Comparison of ENCODE assay signal across 10 mouse cellular contexts in the genomic region with DNA sequence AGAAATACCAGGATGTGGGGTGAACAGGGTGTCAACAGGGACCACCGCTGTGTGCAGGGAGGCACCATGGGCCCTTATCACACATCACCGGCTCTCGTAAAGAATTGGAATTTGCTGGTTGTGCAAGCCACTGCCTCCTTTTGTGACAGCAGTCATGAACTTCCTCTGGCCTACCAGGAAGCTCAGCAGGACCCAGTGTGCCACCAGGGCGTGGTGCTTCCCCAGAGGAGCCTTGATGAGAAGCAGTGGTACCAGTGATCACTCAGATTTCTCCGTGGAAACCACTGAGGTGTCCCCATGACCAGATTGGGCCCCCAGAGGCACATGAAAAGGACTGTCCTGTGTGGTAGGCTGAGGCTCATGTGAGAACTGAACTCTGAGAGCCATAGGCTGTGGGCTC. TPM values are rescaled to one million over a fixed set of nuclear protein-coding genes. Genes with fewer than 3 reads are reported as not detected.
DNase-seq lines count a peak whose midpoint lies in the region; ATAC-seq lines count a peak whose summit lies in the region.
"Had no signal": no experiment of that assay in that cellular context is flagged by ENCODE, and none has a peak within 500 bp of the region (broad histone marks: within the 10 kb centered on the region; RNA-seq: fewer than 3 reads in every experiment).

No protein-coding gene starts in this region.

- no peak overlapping the region for H3K4me2 ChIP-seq in forebrain, embryonic 12.5 days
- H3K4me2 ChIP-seq in neural tube, embryonic 11.5 days (ENCODE audit: low read depth): no peak overlapping the region
- no peak overlapping the region for H3K4me2 ChIP-seq in intestine, embryonic 15.5 days (replicated peaks)
- H3K4me2 ChIP-seq: forebrain, embryonic 13.5 days had no signal

- H3K9me3 ChIP-seq in forebrain, embryonic 10.5 days: no peaks in the 10 kb centered on the region
- no peaks in the 10 kb centered on the region for H3K9me3 ChIP-seq in forebrain, embryonic 12.5 days
- no peaks in the 10 kb centered on the region for H3K9me3 ChIP-seq in neural tube, embryonic 11.5 days (ENCODE audit: control insufficient read depth, low read length)
- no peaks in the 10 kb centered on the region for H3K9me3 ChIP-seq in intestine, embryonic 15.5 days
- H3K9me3 ChIP-seq: forebrain, embryonic 13.5 days had no signal

- H3K27me3 ChIP-seq in forebrain, embryonic 10.5 days (ENCODE audit: poor library complexity, severe bottlenecking): no peaks in the 10 kb centered on the region
- H3K27me3 ChIP-seq in forebrain, embryonic 12.5 days: no peaks in the 10 kb centered on the region
- no peaks in the 10 kb centered on the region for H3K27me3 ChIP-seq in neural tube, embryonic 11.5 days (ENCODE audit: control insufficient read depth, insufficient read depth, low read length)
- H3K27me3 ChIP-seq in intestine, embryonic 15.5 days (replicated peaks): no peaks in the 10 kb centered on the region
- H3K27me3 ChIP-seq: forebrain, embryonic 13.5 days had no signal

- WGBS in forebrain, embryonic 10.5 days: 81% methylated on average over 5 of the region's 5 CpGs
- WGBS in forebrain, embryonic 12.5 days: 91% methylated on average over 5 of the region's 5 CpGs
- 91% methylated on average over 5 of the region's 5 CpGs for WGBS in neural tube, embryonic 11.5 days
- WGBS in intestine, embryonic 15.5 days: 62% methylated on average over 5 of the region's 5 CpGs

- peak overlapping the region; percentile 48; the same call in 1 of the 2 replicates for H3K27ac ChIP-seq in forebrain, embryonic 10.5 days
- no peak overlapping the region for H3K27ac ChIP-seq in forebrain, embryonic 12.5 days
- H3K27ac ChIP-seq in neural tube, embryonic 11.5 days (ENCODE audit: low read depth, low read length): peak overlapping the region; percentile 3; the same call in 1 of the 2 replicates
- H3K27ac ChIP-seq in intestine, embryonic 15.5 days: peak overlapping the region; percentile 13; the same call in 1 of the 2 replicates

- peaks cover 85% of the 10 kb centered on the region for H3K36me3 ChIP-seq in forebrain, embryonic 10.5 days (replicated peaks)
- H3K36me3 ChIP-seq in forebrain, embryonic 12.5 days (replicated peaks): peaks cover 29% of the 10 kb centered on the region
- peaks cover 8% of the 10 kb centered on the region for H3K36me3 ChIP-seq in neural tube, embryonic 11.5 days (ENCODE audit: control insufficient read depth, insufficient read depth, low read length)
- peaks cover 11% of the 10 kb centered on the region for H3K36me3 ChIP-seq in intestine, embryonic 15.5 days

- no peak overlapping the region for H3K9ac ChIP-seq in forebrain, embryonic 12.5 days
- no peak overlapping the region for H3K9ac ChIP-seq in neural tube, embryonic 11.5 days (ENCODE audit: low read length)
- H3K9ac ChIP-seq in intestine, embryonic 15.5 days: no peak overlapping the region
- H3K9ac ChIP-seq: forebrain, embryonic 13.5 days had no signal

- H3K4me1 ChIP-seq in forebrain, embryonic 10.5 days: peaks cover 15% of the 10 kb centered on the region
- peaks cover 19% of the 10 kb centered on the region; the same call in 1 of the 2 replicates for H3K4me1 ChIP-seq in forebrain, embryonic 12.5 days
- H3K4me1 ChIP-seq in neural tube, embryonic 11.5 days (ENCODE audit: control insufficient read depth, insufficient read depth, low read length): peaks cover 8% of the 10 kb centered on the region; the same call in 1 of the 2 replicates
- H3K4me1 ChIP-seq in intestine, embryonic 15.5 days (replicated peaks): peaks cover 19% of the 10 kb centered on the region

- no peak for ATAC-seq in forebrain, embryonic 12.5 days (ENCODE audit: low FRiP score)
- ATAC-seq in neural tube, embryonic 11.5 days (ENCODE audit: insufficient read depth, low FRiP score, low TSS enrichment): no peak
- no peak for ATAC-seq in intestine, embryonic 15.5 days
- ATAC-seq in neutrophil, adult 5-6 weeks (ENCODE audit: extremely low read depth, insufficient number of reproducible peaks, low FRiP score, poor library complexity, severe bottlenecking): peak; percentile 44
- ATAC-seq: forebrain, embryonic 13.5 days; midbrain, embryonic 16.5 days had no signal

- H3K4me3 ChIP-seq in forebrain, embryonic 10.5 days: no peak overlapping the region
- no peak overlapping the region for H3K4me3 ChIP-seq in forebrain, embryonic 12.5 days (replicated peaks)
- no peak overlapping the region for H3K4me3 ChIP-seq in neural tube, embryonic 11.5 days (ENCODE audit: low read depth, low read length)
- H3K4me3 ChIP-seq in intestine, embryonic 15.5 days (replicated peaks): no peak overlapping the region
- H3K4me3 ChIP-seq: forebrain, embryonic 13.5 days had no signal

- DNase-seq in forebrain, embryonic 10.5 days (ENCODE audit: extremely low spot score, low spot score): no peak
- DNase-seq in neural tube, embryonic 11.5 days (ENCODE audit: low spot score): no peak
- DNase-seq in neural tube, embryonic 10.5 days (ENCODE audit: extremely low spot score, low spot score): no peak
- DNase-seq in layer of hippocampus, adult 9-11 months: no peak
- DNase-seq in adrenal gland, postnatal 10 days: no peak

RNA-seq across cellular contexts. Expression of a gene that starts 13.0 kb away (rescaled TPM):
- polyA plus RNA-seq in forebrain, embryonic 10.5 days (2016; fragmentation: Nextera tagmentation; extraction: Ambion mirVana): 152 and 157 TPM in 2 replicates
- polyA plus RNA-seq in forebrain, embryonic 12.5 days (2016; fragmentation: Nextera tagmentation; extraction: Ambion mirVana): 130 and 135 TPM in 2 replicates
- 122 and 125 TPM in 2 replicates for polyA plus RNA-seq in neural tube, embryonic 11.5 days (2014; fragmentation: Nextera tagmentation; extraction: Ambion mirVana)
- 124 TPM in 2 replicates for polyA plus RNA-seq in intestine, embryonic 15.5 days (2015; fragmentation: Nextera tagmentation; extraction: Ambion mirVana)
- total RNA-seq in neutrophil, adult 5-6 weeks (2017): 44.8 and 48.6 TPM in 2 replicates
- 10 to 100 TPM; 49.3 to 50.7 TPM for total RNA-seq in adrenal gland, postnatal 10 days (2021)

RNA-seq across cellular contexts. Expression of a gene that starts 16.9 kb away (rescaled TPM):
- 53.9 and 54.7 TPM in 2 replicates for polyA plus RNA-seq in forebrain, embryonic 10.5 days (2016; fragmentation: Nextera tagmentation; extraction: Ambion mirVana)
- 39.1 and 43.4 TPM in 2 replicates for polyA plus RNA-seq in forebrain, embryonic 12.5 days (2016; fragmentation: Nextera tagmentation; extraction: Ambion mirVana)
- polyA plus RNA-seq in neural tube, embryonic 11.5 days (2014; fragmentation: Nextera tagmentation; extraction: Ambion mirVana): 23.5 and 25.0 TPM in 2 replicates
- 21.4 and 22.4 TPM in 2 replicates for polyA plus RNA-seq in intestine, embryonic 15.5 days (2015; fragmentation: Nextera tagmentation; extraction: Ambion mirVana)
- 1.4 TPM in 2 replicates for total RNA-seq in neutrophil, adult 5-6 weeks (2017)
- total RNA-seq in adrenal gland, postnatal 10 days (2021): 10 to 100 TPM in 1 of 2 experiments, 1 to 10 TPM in 1; 8.4 to 10.9 TPM

RNA-seq across cellular contexts. Expression of a gene that starts 17.9 kb away (rescaled TPM):
- polyA plus RNA-seq in forebrain, embryonic 10.5 days (2016; fragmentation: Nextera tagmentation; extraction: Ambion mirVana): 105 and 114 TPM in 2 replicates
- polyA plus RNA-seq in forebrain, embryonic 12.5 days (2016; fragmentation: Nextera tagmentation; extraction: Ambion mirVana): 184 and 186 TPM in 2 replicates
- 157 and 176 TPM in 2 replicates for polyA plus RNA-seq in neural tube, embryonic 11.5 days (2014; fragmentation: Nextera tagmentation; extraction: Ambion mirVana)
- polyA plus RNA-seq in intestine, embryonic 15.5 days (2015; fragmentation: Nextera tagmentation; extraction: Ambion mirVana): 86.3 and 95.3 TPM in 2 replicates
- total RNA-seq in neutrophil, adult 5-6 weeks (2017): 64.9 and 86.9 TPM in 2 replicates
- total RNA-seq in adrenal gland, postnatal 10 days (2021): 10 to 100 TPM; 77.0 to 91.2 TPM

RNA-seq across cellular contexts. Expression of a gene that starts 18.0 kb away (rescaled TPM):
- polyA plus RNA-seq in forebrain, embryonic 10.5 days (2016; fragmentation: Nextera tagmentation; extraction: Ambion mirVana): 5.6 and 7.4 TPM in 2 replicates
- 4.2 and 4.6 TPM in 2 replicates for polyA plus RNA-seq in forebrain, embryonic 12.5 days (2016; fragmentation: Nextera tagmentation; extraction: Ambion mirVana)
- polyA plus RNA-seq in neural tube, embryonic 11.5 days (2014; fragmentation: Nextera tagmentation; extraction: Ambion mirVana): 5.4 and 6.3 TPM in 2 replicates
- 40.3 and 45.8 TPM in 2 replicates for polyA plus RNA-seq in intestine, embryonic 15.5 days (2015; fragmentation: Nextera tagmentation; extraction: Ambion mirVana)
- 1.6 TPM in 1 of 2 replicates, not detected in the other for total RNA-seq in neutrophil, adult 5-6 weeks (2017)
- 10 to 100 TPM; 15.2 to 17.2 TPM for total RNA-seq in adrenal gland, postnatal 10 days (2021)

RNA-seq across cellular contexts. Expression of a gene that starts 37.1 kb away (rescaled TPM):
- polyA plus RNA-seq in forebrain, embryonic 10.5 days (2016; fragmentation: Nextera tagmentation; extraction: Ambion mirVana): 74.4 and 80.9 TPM in 2 replicates
- 79.7 and 82.4 TPM in 2 replicates for polyA plus RNA-seq in forebrain, embryonic 12.5 days (2016; fragmentation: Nextera tagmentation; extraction: Ambion mirVana)
- 68.3 and 86.8 TPM in 2 replicates for polyA plus RNA-seq in neural tube, embryonic 11.5 days (2014; fragmentation: Nextera tagmentation; extraction: Ambion mirVana)
- 8.9 and 11.5 TPM in 2 replicates for polyA plus RNA-seq in intestine, embryonic 15.5 days (2015; fragmentation: Nextera tagmentation; extraction: Ambion mirVana)
- total RNA-seq in neutrophil, adult 5-6 weeks (2017): not detected in 2 replicates
- total RNA-seq in adrenal gland, postnatal 10 days (2021): 1 to 10 TPM; 1.4 to 3.7 TPM
